Mouse (Mus musculus): ENCODE measurements around the gene Ankrd36.

Gene Ankrd36

GRCm38 (mm10) chr11:5650321-5650720, 80.8 kb downstream of the Ankrd36 start:
- no peak for DNase-seq (ENCODE audit: low read depth, low spot score)

- no peak for DNase-seq (ENCODE audit: low read depth, low spot score)
These were observed 113.1 kb downstream of the Ankrd36 start for GRCm38 (mm10) chr11:5682541-5682940.

- no peak for DNase-seq (ENCODE audit: low read depth, low spot score)
These were observed 114.8 kb downstream of the Ankrd36 start for GRCm38 (mm10) chr11:5684283-5684682.

- no peak for DNase-seq (ENCODE audit: low read depth, low spot score)
These were observed 122.3 kb downstream of the Ankrd36 start for GRCm38 (mm10) chr11:5691775-5692174.

- DNase-seq (ENCODE audit: low read depth, low spot score): no peak
These were observed 131.3 kb downstream of the Ankrd36 start for GRCm38 (mm10) chr11:5700808-5701207.

- DNase-seq (ENCODE audit: low read depth, low spot score): no peak
These were observed 131.8 kb downstream of the Ankrd36 start for GRCm38 (mm10) chr11:5701300-5701699.

- DNase-seq (ENCODE audit: low read depth, low spot score): no peak
These were observed 132.3 kb downstream of the Ankrd36 start for GRCm38 (mm10) chr11:5701821-5702220.

GRCm38 (mm10) chr11:5702271-5702956, 132.9 kb downstream of the Ankrd36 start:
- DNase-seq (ENCODE audit: low read depth, low spot score): no peak

- DNase-seq (ENCODE audit: low read depth, low spot score): no peak
These were observed 133.5 kb downstream of the Ankrd36 start for GRCm38 (mm10) chr11:5702957-5703332.

- DNase-seq (ENCODE audit: low read depth, low spot score): no peak
These were observed 133.9 kb downstream of the Ankrd36 start for GRCm38 (mm10) chr11:5703341-5703740.

- DNase-seq (ENCODE audit: low read depth, low spot score): no peak
These were observed 136.5 kb downstream of the Ankrd36 start for GRCm38 (mm10) chr11:5705972-5706371.

GRCm38 (mm10) chr11:5706874-5707529, 137.5 kb downstream of the Ankrd36 start:
- DNase-seq (ENCODE audit: low read depth, low spot score): peak; percentile 26

- DNase-seq (ENCODE audit: low read depth, low spot score): peak; percentile 85
These were observed 138.3 kb downstream of the Ankrd36 start for GRCm38 (mm10) chr11:5707530-5708353.

- DNase-seq (ENCODE audit: low read depth, low spot score): no peak
These were observed 145.7 kb downstream of the Ankrd36 start for GRCm38 (mm10) chr11:5715179-5715578.

- DNase-seq (ENCODE audit: low read depth, low spot score): no peak
These were observed 146.2 kb downstream of the Ankrd36 start, which contains the start of gene Mrps24 for GRCm38 (mm10) chr11:5715630-5716105. TSS of gene Mrps24 (minus strand) at chr11:5715680.

GRCm38 (mm10) chr11:5716246-5716645, 146.8 kb downstream of the Ankrd36 start:
- DNase-seq (ENCODE audit: low read depth, low spot score): no peak

GRCm38 (mm10) chr11:5716938-5717705, 147.6 kb downstream of the Ankrd36 start:
- no peak for DNase-seq (ENCODE audit: low read depth, low spot score)

- no peak for DNase-seq (ENCODE audit: low read depth, low spot score)
These were observed 149.3 kb downstream of the Ankrd36 start for GRCm38 (mm10) chr11:5718611-5719354.

GRCm38 (mm10) chr11:5729582-5729981, 160.1 kb downstream of the Ankrd36 start:
- DNase-seq (ENCODE audit: low read depth, low spot score): no peak

- DNase-seq (ENCODE audit: low read depth, low spot score): no peak
These were observed 162.9 kb downstream of the Ankrd36 start for GRCm38 (mm10) chr11:5732401-5732800.

- DNase-seq (ENCODE audit: low read depth, low spot score): no peak
These were observed 164.8 kb downstream of the Ankrd36 start for GRCm38 (mm10) chr11:5734323-5734722.
